Mouse (Mus musculus) forebrain, embryonic 11.5 days (tissue): ENCODE data around the gene Calr. TPM values are rescaled to one million over a fixed set of nuclear protein-coding genes. Genes with fewer than 3 reads are reported as not detected.

ENCODE experiments used
- ATAC-seq: fragments of 200-750 bp; cut with Nextera tagmentation; replicated peaks from 2 replicates; pipeline ENCODE4 v1.8.0; 2017; ENCODE audit warnings: moderate TSS enrichment; ENCODE audit not compliant: low FRiP score
- DNase-seq: peaks from one replicate; pipeline ENCODE4 v3.0.0-alpha.2; 2017; ENCODE audit warnings: low spot score
- H3K27ac ChIP-seq: fragments of 300-500 bp; sonication (generic); 2 replicates; pipeline ENCODE4 v1.5.1; 2014; ENCODE audit warnings: low read depth, low read length
- H3K27me3 ChIP-seq: fragments of 300-500 bp; sonication (generic); 2 replicates; pipeline ENCODE4 v1.6.1; 2014; ENCODE audit warnings: mild to moderate bottlenecking, low read length, mixed read lengths; ENCODE audit not compliant: control insufficient read depth, insufficient read depth
- H3K36me3 ChIP-seq: fragments of 300-500 bp; sonication (generic); 2 replicates; pipeline ENCODE4 v1.6.1; 2014; ENCODE audit warnings: mild to moderate bottlenecking, low read length, moderate library complexity, mixed read lengths; ENCODE audit not compliant: control insufficient read depth, insufficient read depth
- H3K4me1 ChIP-seq: fragments of 300-500 bp; sonication (generic); replicated peaks from 2 replicates; pipeline ENCODE4 v1.6.1; 2014; ENCODE audit warnings: low read length, mixed read lengths; ENCODE audit not compliant: control insufficient read depth, insufficient read depth
- H3K4me2 ChIP-seq: fragments of 300-500 bp; sonication (generic); 2 replicates; pipeline ENCODE4 v1.6.1; 2014; ENCODE audit warnings: low read depth, mild to moderate bottlenecking, low read length, moderate library complexity, mixed read lengths; ENCODE audit not compliant: severe bottlenecking
- H3K4me3 ChIP-seq: fragments of 300-500 bp; sonication (generic); 2 replicates; pipeline ENCODE4 v1.5.1; 2014; ENCODE audit warnings: low read depth, low read length
- H3K9ac ChIP-seq: fragments of 300-500 bp; sonication (generic); 2 replicates; pipeline ENCODE4 v1.6.1; 2014; ENCODE audit warnings: low read length
- H3K9me3 ChIP-seq: fragments of 300-500 bp; sonication (generic); 2 replicates; pipeline ENCODE4 v1.6.1; 2016; ENCODE audit warnings: low read length, mixed read lengths; ENCODE audit not compliant: control insufficient read depth
- WGBS: fragments of 180-500 bp; shearing (Covaris S2); extraction: QIAGEN DNeasy Blood & Tissue Kit; methylation state at CpG from one replicate; pipeline ENCODE4 v1.1.7; 2014; 5-methylcytosine and 5-hydroxymethylcytosine counted together
- microRNA-seq: library from miRNA; unstranded; fragments of <30 nt; microRNA quantifications from one replicate; pipeline ENCODE4, GENCODE M21; 2016; ENCODE audit not compliant: insufficient number of aligned reads
- polyA plus RNA-seq: library from polyadenylated mRNA; unstranded; fragments of >200 nt; fragmentation: Nextera tagmentation; extraction: Ambion mirVana; gene quantifications from 2 replicates; pipeline ENCODE4 v1.2.1, GENCODE M21; 2014

Gene Calr
- polyA plus RNA-seq, 1 experiment from 2014 or later = 722 TPM

DNA sequence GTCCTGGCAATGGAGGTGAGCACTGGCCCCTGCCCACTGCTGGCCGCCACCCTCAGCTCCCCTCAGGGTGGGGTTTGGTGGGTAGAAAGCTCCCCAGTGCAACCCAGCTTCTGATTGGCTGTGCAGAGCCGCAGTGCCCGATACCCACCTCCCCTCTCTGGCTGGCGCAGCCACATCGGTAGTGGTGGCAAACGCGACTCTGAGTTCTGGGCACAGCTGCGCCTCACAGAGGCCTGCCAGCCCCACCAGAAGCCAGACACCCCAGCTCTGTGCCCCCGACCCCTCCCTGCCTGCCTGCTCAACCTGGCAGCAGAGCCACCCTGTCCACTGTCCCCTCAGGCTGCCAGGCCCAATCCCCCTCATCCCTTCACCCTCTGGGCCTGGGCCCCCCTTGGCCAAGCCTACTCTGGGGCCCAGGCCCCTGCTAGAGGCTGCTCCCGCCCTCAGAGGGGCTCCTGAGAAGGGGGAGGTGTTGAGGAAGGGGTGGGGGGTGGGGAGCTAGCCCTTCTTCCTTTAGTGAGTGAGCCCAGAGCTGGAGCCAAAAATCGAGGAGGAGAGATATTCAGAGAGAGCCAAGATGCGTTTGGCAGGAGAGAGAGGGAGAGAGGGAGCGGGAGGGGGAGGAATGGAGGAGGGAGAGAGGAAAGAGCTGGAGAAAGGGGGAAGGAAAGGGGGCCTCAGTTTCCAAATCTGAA is 52.8 kb downstream of the Calr start:
- Histone ChIP-seq H3K4me3 (no peak overlapping the region), H3K4me2 (no peak overlapping the region), H3K27me3 (peaks cover 73% of the 10 kb centered on the region), H3K9me3 (no peaks in the 10 kb centered on the region), H3K9ac (peak overlapping the region; percentile 2; the same call in 1 of the 2 replicates), H3K4me1 (peaks cover 5% of the 10 kb centered on the region; the same call in 1 of the 2 replicates), H3K36me3 (no peaks in the 10 kb centered on the region), H3K27ac (no peak overlapping the region)
- DNase-seq = no peak
- no peak for ATAC-seq
- 63% methylated on average over 13 of the region's 13 CpGs for WGBS

DNA sequence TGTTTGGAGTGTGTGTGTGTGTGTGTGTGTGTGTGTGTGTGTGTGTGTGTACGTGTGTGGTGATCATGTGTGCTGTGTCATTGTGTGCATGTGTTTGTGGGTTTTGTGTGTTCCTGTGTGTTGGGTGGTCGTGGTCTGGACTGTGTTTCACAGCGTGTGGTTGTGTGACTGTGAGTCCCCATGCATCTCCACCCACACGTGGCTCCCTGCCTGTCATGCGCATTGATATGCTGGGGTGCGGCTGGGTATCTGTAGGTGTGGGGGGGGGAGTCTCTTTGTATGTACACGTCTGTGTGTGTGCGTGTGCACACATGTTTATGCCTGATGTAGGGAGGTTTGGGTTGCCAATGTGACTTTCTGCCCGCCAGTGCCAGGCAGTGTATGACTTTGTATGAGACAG is 53.6 kb downstream of the Calr start:
- no peak for DNase-seq
- Histone ChIP-seq H3K36me3 (no peaks in the 10 kb centered on the region), H3K27ac (no peak overlapping the region), H3K9ac (no peak overlapping the region), H3K4me3 (no peak overlapping the region), H3K27me3 (peaks cover 73% of the 10 kb centered on the region), H3K4me2 (no peak overlapping the region), H3K4me1 (peaks cover 5% of the 10 kb centered on the region; the same call in 1 of the 2 replicates), H3K9me3 (no peaks in the 10 kb centered on the region)
- 82% methylated on average over 9 of the region's 9 CpGs for WGBS
- ATAC-seq = no peak

DNA sequence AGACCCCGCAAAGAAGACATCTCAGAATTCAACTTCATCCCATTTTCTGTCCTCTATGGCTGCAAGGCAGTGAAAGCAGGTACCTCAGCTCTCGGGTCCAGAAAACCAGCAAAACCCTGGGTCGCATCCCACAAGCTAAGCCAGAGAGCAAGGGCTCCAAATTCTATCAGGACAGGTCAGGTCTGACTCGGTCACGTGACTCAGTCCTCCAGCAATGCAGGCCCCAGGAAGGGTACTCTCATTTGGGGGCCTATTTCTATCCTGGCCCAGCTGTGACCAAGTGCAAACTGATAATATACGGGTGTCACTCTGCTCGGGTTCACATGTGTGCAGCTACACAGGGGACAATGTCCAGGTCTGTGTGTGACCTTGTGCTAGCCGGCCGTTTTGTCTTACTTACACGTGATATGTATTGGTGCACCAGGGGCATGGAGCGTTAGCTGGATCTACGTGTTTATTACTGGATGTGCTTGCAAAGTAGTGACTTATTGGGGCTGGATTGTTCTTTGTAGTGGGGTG is 54.2 kb downstream of the Calr start:
- H3K9ac ChIP-seq = no peak overlapping the region
- no peak overlapping the region for H3K4me2 ChIP-seq
- H3K36me3 ChIP-seq = no peaks in the 10 kb centered on the region
- no peak for DNase-seq
- H3K27me3 ChIP-seq = peaks cover 73% of the 10 kb centered on the region
- 70% methylated on average over 12 of the region's 12 CpGs for WGBS
- peaks cover 5% of the 10 kb centered on the region; the same call in 1 of the 2 replicates for H3K4me1 ChIP-seq
- ATAC-seq = no peak
- no peaks in the 10 kb centered on the region for H3K9me3 ChIP-seq
- H3K4me3 ChIP-seq = no peak overlapping the region
- H3K27ac ChIP-seq = no peak overlapping the region

Small RNA genes within 50 kb of the gene (microRNA-seq; reads per million reads assigned to microRNA genes)
- 5.9 reads per million for gene Mir7069

Other genes with a start within 250 kb of the Calr start
- gene Ier2, start 184.1 kb downstream of the Calr start, polyA plus RNA-seq = 67.3 and 68.7 TPM in 2 replicates
- 52.7 and 72.3 TPM in 2 replicates for gene Trmt1, start 160.6 kb downstream of the Calr start, polyA plus RNA-seq
- gene Nacc1, start 159.1 kb downstream of the Calr start, polyA plus RNA-seq = 34.6 and 37.7 TPM in 2 replicates
- gene Lyl1, start 145.5 kb downstream of the Calr start, polyA plus RNA-seq = 5.0 and 5.7 TPM in 2 replicates
- 3.0 and 3.1 TPM in 2 replicates for gene G430095P16Rik, start 123.9 kb downstream of the Calr start, polyA plus RNA-seq
- gene Nfix, start 46.6 kb downstream of the Calr start, polyA plus RNA-seq = 7.7 and 8.9 TPM in 2 replicates
- gene Dand5, start 24.1 kb downstream of the Calr start, polyA plus RNA-seq = 5.5 and 6.4 TPM in 2 replicates
- 41.0 and 44.3 TPM in 2 replicates for gene Gadd45gip1, start 15.4 kb downstream of the Calr start, polyA plus RNA-seq
- 102 and 110 TPM in 2 replicates for gene Rad23a, start 6.3 kb downstream of the Calr start, polyA plus RNA-seq
- gene Farsa, start 10.1 kb upstream of the Calr start, polyA plus RNA-seq = 112 and 120 TPM in 2 replicates
- gene Syce2, start 25.2 kb upstream of the Calr start, polyA plus RNA-seq = 86.2 and 87.8 TPM in 2 replicates
- gene Gcdh, start 47.0 kb upstream of the Calr start, polyA plus RNA-seq = 37.8 and 39.6 TPM in 2 replicates
- gene Klf1, start 55.0 kb upstream of the Calr start, polyA plus RNA-seq = 14.2 and 17.5 TPM in 2 replicates
- gene Dnase2a, start 61.6 kb upstream of the Calr start, polyA plus RNA-seq = 7.2 and 9.5 TPM in 2 replicates
- 14.2 and 15.9 TPM in 2 replicates for gene Mast1, start 90.4 kb upstream of the Calr start, polyA plus RNA-seq
- gene Rtbdn, start 100.1 kb upstream of the Calr start, polyA plus RNA-seq = 0.19 and 0.36 TPM in 2 replicates
- not detected in 2 replicates for gene Gm49661, start 122.5 kb upstream of the Calr start, polyA plus RNA-seq
- 1,226 and 1,312 TPM in 2 replicates for gene Prdx2, start 122.7 kb upstream of the Calr start, polyA plus RNA-seq
- gene Rnaseh2a, start 122.8 kb upstream of the Calr start, polyA plus RNA-seq = 128 and 147 TPM in 2 replicates
- 5.2 and 5.8 TPM in 2 replicates for gene Junb, start 131.8 kb upstream of the Calr start, polyA plus RNA-seq
- 14.8 and 15.5 TPM in 2 replicates for gene Hook2, start 143.7 kb upstream of the Calr start, polyA plus RNA-seq
- gene Best2, start 167.6 kb upstream of the Calr start, polyA plus RNA-seq = not detected in 2 replicates
- gene Asna1, start 178.3 kb upstream of the Calr start, polyA plus RNA-seq = 118 and 127 TPM in 2 replicates
- gene Trir, start 179.9 kb upstream of the Calr start, polyA plus RNA-seq = 170 and 172 TPM in 2 replicates
- gene Tnpo2, start 190.0 kb upstream of the Calr start, polyA plus RNA-seq = 19.9 and 27.2 TPM in 2 replicates
- gene Fbxw9, start 213.1 kb upstream of the Calr start, polyA plus RNA-seq = 23.8 and 33.8 TPM in 2 replicates
- not detected in 2 replicates for gene Gm5741, start 221.0 kb upstream of the Calr start, polyA plus RNA-seq
- gene Dhps, start 224.8 kb upstream of the Calr start, polyA plus RNA-seq = 63.5 and 68.5 TPM in 2 replicates
- gene Wdr83os, start 233.8 kb upstream of the Calr start, polyA plus RNA-seq = 123 and 125 TPM in 2 replicates
- gene Wdr83, start 234.4 kb upstream of the Calr start, polyA plus RNA-seq = 47.3 and 57.4 TPM in 2 replicates
- 20.9 and 21.0 TPM in 2 replicates for gene Man2b1, start 236.3 kb upstream of the Calr start, polyA plus RNA-seq